Mouse (Mus musculus) midbrain, embryonic 11.5 days (tissue): ENCODE results near the gene Pck1. TPM values are rescaled to one million over a fixed set of nuclear protein-coding genes. Genes with fewer than 3 reads are reported as not detected.

Experiments
- ATAC-seq: fragments of 200-750 bp; cut with Nextera tagmentation; 2 replicates; pipeline ENCODE4 v1.8.0; 2017; ENCODE audit warnings: moderate TSS enrichment, moderate library complexity; ENCODE audit not compliant: low FRiP score
- DNase-seq: peaks from one replicate; pipeline ENCODE4 v3.0.0; 2015; ENCODE audit warnings: low spot score; ENCODE audit errors: missing footprints
- H3K27ac ChIP-seq: fragments of 300-500 bp; sonication (generic); 2 replicates; pipeline ENCODE4 v1.5.1; 2014; ENCODE audit warnings: low read depth, low read length
- H3K27me3 ChIP-seq: fragments of 300-500 bp; sonication (generic); 2 replicates; pipeline ENCODE4 v1.6.1; 2014; ENCODE audit warnings: mild to moderate bottlenecking, low read length, moderate library complexity, mixed read lengths; ENCODE audit not compliant: control insufficient read depth, insufficient read depth
- H3K36me3 ChIP-seq: fragments of 300-500 bp; sonication (generic); 2 replicates; pipeline ENCODE4 v1.6.1; 2014; ENCODE audit warnings: mild to moderate bottlenecking, low read length, moderate library complexity, mixed read lengths; ENCODE audit not compliant: control insufficient read depth, insufficient read depth
- H3K4me1 ChIP-seq: fragments of 300-500 bp; sonication (generic); 2 replicates; pipeline ENCODE4 v1.6.1; 2014; ENCODE audit warnings: low read length; ENCODE audit not compliant: control insufficient read depth, insufficient read depth
- H3K4me2 ChIP-seq: fragments of 300-500 bp; sonication (generic); 2 replicates; pipeline ENCODE4 v1.6.1; 2014; ENCODE audit warnings: mild to moderate bottlenecking, moderate library complexity
- H3K4me3 ChIP-seq: fragments of 300-500 bp; sonication (generic); 2 replicates; pipeline ENCODE4 v1.5.1; 2014; ENCODE audit warnings: low read depth, low read length
- H3K9ac ChIP-seq: fragments of 300-500 bp; sonication (generic); 2 replicates; pipeline ENCODE4 v1.6.1; 2014; ENCODE audit warnings: low read length
- H3K9me3 ChIP-seq: fragments of 300-500 bp; sonication (generic); 2 replicates; pipeline ENCODE4 v1.6.1; 2016; ENCODE audit warnings: low read length; ENCODE audit not compliant: control insufficient read depth
- whole genome bisulfite sequencing: fragments of 180-500 bp; shearing (Covaris S2); extraction: QIAGEN DNeasy Blood & Tissue Kit; methylation state at CpG from one replicate; pipeline ENCODE4 v1.1.7; 2014; 5-methylcytosine and 5-hydroxymethylcytosine counted together
- polyA plus RNA-seq: library from polyadenylated mRNA; unstranded; fragments of >200 nt; fragmentation: Nextera tagmentation; extraction: Ambion mirVana; gene quantifications from 2 replicates; pipeline ENCODE4 v1.2.1, GENCODE M21; 2014

Gene Pck1
- polyA plus RNA-seq, 1 experiment from 2014 or later, result not detected

DNA sequence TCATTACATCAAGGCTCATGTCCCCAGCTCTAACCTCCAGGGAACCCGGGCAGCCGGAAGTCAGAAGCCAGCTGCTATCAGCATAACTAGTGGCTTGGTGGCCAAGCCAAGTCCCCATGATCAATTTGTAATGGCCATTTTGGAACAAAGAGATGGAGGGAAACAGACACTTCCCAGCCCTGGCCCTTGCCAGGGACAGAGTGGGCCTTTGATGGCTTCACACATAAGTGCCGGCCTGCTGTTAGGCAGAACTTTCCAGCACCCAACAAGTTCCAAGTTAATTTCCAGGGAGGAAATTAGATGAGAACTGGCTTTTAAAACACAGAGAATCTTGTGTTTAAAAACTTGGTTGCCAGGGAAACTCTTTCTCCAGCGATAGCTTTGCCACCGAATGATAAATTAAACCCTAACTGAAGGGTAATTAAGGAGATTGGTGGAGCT lies 15.6 kb downstream of the Pck1 start:
- no peaks in the 10 kb centered on the region; the same call in 1 of the 2 replicates for H3K27me3 ChIP-seq
- ATAC-seq, result no peak
- H3K4me3 ChIP-seq, result no peak overlapping the region
- H3K9me3 ChIP-seq, result no peaks in the 10 kb centered on the region
- 81% methylated on average over 5 of the region's 5 CpGs for WGBS
- DNase-seq, result peak; percentile 72
- H3K27ac ChIP-seq, result no peak overlapping the region
- no peak overlapping the region for H3K9ac ChIP-seq
- peaks cover 23% of the 10 kb centered on the region for H3K4me1 ChIP-seq
- no peak overlapping the region for H3K4me2 ChIP-seq
- no peaks in the 10 kb centered on the region for H3K36me3 ChIP-seq

DNA sequence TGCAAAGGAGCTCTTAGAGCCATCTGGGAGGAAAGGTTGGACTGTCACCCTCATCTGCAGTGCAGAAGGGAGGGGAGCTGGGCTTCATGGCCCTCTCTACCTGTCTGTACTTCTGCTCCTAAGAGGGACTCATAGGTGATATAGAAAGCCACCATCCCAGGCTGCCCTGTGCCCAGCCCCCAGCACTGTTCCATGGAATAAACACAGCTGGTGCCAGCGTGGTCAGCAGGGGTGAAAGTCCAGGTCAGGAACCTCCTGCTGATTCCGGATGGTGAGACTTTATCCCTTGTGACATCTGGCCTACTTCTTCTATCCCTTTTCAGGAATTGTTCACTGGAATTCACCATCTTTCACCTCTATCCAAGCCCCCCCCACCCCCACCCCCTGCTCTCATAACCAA lies 17.2 kb downstream of the Pck1 start:
- Histone ChIP-seq H3K36me3 (no peaks in the 10 kb centered on the region), H3K9ac (no peak overlapping the region), H3K9me3 (no peaks in the 10 kb centered on the region), H3K4me3 (no peak overlapping the region), H3K27me3 (no peaks in the 10 kb centered on the region; the same call in 1 of the 2 replicates), H3K4me2 (no peak overlapping the region), H3K27ac (no peak overlapping the region), H3K4me1 (peaks cover 31% of the 10 kb centered on the region)
- ATAC-seq (no peak), DNase-seq (no peak)
- 59% methylated on average over 2 of the region's 2 CpGs for WGBS

DNA sequence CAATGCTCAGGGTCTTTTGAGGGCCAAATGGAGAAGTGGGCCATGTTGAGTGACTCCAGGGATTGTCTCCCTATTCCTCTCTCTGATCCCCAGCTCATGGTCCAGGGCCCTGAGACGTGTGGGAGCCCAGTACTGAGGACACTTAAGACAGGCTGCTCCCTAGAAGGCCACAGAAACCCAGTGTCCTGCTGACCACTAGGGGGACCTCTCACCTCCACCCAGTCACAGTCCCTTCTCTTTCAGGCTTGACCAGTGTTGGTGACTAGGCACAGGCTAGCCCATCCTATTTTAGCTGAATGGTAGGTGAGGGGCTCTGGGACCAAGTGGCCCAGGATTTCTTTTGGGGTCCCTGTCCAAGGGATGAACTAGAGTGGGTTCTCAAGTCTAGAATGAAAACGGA lies 17.9 kb downstream of the Pck1 start:
- 47% methylated on average over 2 of the region's 2 CpGs for WGBS

DNA sequence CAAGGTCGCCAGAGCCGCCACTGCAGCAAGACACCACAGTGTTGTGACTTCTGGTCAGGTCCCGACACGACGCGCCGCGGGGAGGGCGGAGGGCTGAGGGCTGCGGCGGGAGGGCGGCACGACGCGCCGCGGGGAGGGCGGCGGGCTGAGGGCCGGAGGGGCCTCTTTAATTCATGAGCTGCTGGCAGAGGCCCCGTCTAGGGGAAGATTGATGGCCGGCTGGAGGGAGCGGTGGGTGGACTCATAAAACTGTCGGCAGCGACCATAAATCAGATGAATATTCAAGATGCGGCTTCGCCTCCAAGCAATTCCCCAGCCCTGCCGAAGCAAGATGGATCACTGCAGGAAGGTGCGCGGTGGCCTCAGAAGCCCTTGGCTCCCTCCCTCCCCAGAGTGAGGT lies 18.6 kb downstream of the Pck1 start:
- Histone ChIP-seq H3K27ac (peak overlapping the region; percentile 70), H3K9me3 (0 out of 2 replicates have a peak, but pooled peaks cover 3% of the 10 kb centered on the region), H3K4me2 (peak overlapping the region; percentile 37), H3K4me3 (peak overlapping the region; percentile 13; the same call in 1 of the 2 replicates), H3K9ac (peak overlapping the region; percentile 43; the same call in 1 of the 2 replicates), H3K27me3 (no peaks in the 10 kb centered on the region; the same call in 1 of the 2 replicates), H3K4me1 (peaks cover 31% of the 10 kb centered on the region), H3K36me3 (no peaks in the 10 kb centered on the region)
- ATAC-seq (peak; percentile 19), DNase-seq (peak; percentile 93)
- WGBS, result 5% methylated on average over 21 of the region's 30 CpGs

More for the DNA sequence above, 17.9 kb downstream of the Pck1 start:
- DNase-seq (no peak), ATAC-seq (no peak)
- Histone ChIP-seq H3K36me3 (no peaks in the 10 kb centered on the region), H3K4me1 (peaks cover 31% of the 10 kb centered on the region), H3K4me2 (no peak overlapping the region), H3K4me3 (no peak overlapping the region), H3K27ac (peak overlapping the region; percentile 70; the same call in 1 of the 2 replicates), H3K9ac (no peak overlapping the region), H3K9me3 (0 out of 2 replicates have a peak, but pooled peaks cover 3% of the 10 kb centered on the region), H3K27me3 (no peaks in the 10 kb centered on the region; the same call in 1 of the 2 replicates)

DNA sequence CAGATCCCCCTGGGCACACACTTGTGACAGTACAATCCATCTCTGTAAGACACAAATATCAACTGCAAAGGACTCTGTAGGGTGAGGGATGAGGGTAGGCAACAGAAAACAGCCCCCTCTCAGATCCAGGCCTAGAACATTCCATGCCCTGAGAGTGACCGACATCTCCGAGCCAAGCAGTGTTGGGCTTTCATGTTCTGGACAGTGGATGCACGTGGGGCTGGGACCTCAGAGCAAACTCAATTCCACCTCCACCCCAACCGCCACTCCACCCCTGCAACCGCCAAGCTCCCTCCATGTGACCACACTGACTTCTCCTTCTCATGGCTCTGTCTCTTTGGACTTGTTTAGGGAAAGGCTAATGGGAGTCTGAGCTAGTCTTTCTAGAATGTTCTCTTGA lies 19.1 kb downstream of the Pck1 start:
- ATAC-seq (no peak), DNase-seq (no peak)
- H3K9me3 ChIP-seq, result 0 out of 2 replicates have a peak, but pooled peaks cover 3% of the 10 kb centered on the region
- peak overlapping the region; percentile 37; the same call in 1 of the 2 replicates for H3K4me2 ChIP-seq
- no peaks in the 10 kb centered on the region for H3K36me3 ChIP-seq
- H3K9ac ChIP-seq, result peak overlapping the region; percentile 43; the same call in 1 of the 2 replicates
- peaks cover 31% of the 10 kb centered on the region for H3K4me1 ChIP-seq
- H3K4me3 ChIP-seq, result no peak overlapping the region
- H3K27me3 ChIP-seq, result no peaks in the 10 kb centered on the region; the same call in 1 of the 2 replicates
- WGBS, result 90% methylated on average over 5 of the region's 5 CpGs
- peak overlapping the region; percentile 70 for H3K27ac ChIP-seq

DNA sequence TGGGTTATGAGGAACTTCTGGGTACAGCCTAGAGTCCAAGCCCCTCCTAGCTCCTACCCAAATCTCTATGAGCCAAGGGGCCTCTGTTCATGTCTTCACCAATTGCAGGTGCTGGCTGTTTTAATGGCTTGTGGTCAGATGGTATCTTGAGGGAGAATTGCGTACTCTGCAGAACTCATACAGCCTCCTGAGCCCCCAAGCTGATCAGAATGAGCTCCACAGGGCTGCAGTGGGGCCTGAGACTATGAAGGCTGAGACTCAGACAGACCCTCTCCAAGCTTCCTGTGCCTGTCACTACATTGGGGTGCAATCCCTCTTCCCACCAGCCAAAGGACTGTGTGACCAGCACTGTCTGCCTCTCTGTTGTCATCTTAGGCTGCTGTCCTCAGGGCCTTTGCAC lies 19.5 kb downstream of the Pck1 start:
- Histone ChIP-seq H3K4me2 (no peak overlapping the region), H3K4me1 (peaks cover 31% of the 10 kb centered on the region), H3K9ac (no peak overlapping the region), H3K9me3 (0 out of 2 replicates have a peak, but pooled peaks cover 3% of the 10 kb centered on the region), H3K4me3 (no peak overlapping the region), H3K27ac (peak overlapping the region; percentile 97), H3K27me3 (no peaks in the 10 kb centered on the region; the same call in 1 of the 2 replicates), H3K36me3 (no peaks in the 10 kb centered on the region)
- no peak for ATAC-seq
- WGBS, result 88% methylated on average over 1 of the region's 1 CpGs
- DNase-seq, result no peak

DNA sequence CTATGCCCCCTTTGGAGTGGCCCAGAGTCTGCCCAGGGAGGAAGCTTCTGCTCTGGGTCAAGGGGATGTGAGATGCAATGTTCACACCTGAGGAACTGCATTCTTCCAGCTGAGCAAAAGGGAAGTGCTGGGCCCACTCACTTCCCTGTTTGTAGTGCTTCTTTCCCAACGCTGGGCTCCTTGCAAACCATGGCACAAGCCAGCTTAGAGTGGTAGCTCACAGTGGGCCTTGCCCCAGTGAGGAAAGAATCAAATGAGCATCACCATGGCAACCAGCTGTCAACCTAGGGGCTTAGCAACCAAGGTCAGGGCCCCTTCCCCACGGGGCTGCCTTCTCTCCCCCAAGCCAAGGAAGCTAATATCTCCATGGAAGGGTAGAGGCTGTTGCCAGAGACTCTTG lies 20.2 kb downstream of the Pck1 start:
- Histone ChIP-seq H3K4me1 (peaks cover 31% of the 10 kb centered on the region), H3K9me3 (0 out of 2 replicates have a peak, but pooled peaks cover 3% of the 10 kb centered on the region), H3K27me3 (no peaks in the 10 kb centered on the region; the same call in 1 of the 2 replicates), H3K36me3 (no peaks in the 10 kb centered on the region), H3K4me3 (no peak overlapping the region), H3K9ac (no peak overlapping the region), H3K27ac (peak overlapping the region; percentile 97), H3K4me2 (peak overlapping the region; percentile 60)
- DNase-seq (peak; percentile 95), ATAC-seq (peak; percentile 84)
- 3% methylated on average over 2 of the region's 2 CpGs for WGBS

DNA sequence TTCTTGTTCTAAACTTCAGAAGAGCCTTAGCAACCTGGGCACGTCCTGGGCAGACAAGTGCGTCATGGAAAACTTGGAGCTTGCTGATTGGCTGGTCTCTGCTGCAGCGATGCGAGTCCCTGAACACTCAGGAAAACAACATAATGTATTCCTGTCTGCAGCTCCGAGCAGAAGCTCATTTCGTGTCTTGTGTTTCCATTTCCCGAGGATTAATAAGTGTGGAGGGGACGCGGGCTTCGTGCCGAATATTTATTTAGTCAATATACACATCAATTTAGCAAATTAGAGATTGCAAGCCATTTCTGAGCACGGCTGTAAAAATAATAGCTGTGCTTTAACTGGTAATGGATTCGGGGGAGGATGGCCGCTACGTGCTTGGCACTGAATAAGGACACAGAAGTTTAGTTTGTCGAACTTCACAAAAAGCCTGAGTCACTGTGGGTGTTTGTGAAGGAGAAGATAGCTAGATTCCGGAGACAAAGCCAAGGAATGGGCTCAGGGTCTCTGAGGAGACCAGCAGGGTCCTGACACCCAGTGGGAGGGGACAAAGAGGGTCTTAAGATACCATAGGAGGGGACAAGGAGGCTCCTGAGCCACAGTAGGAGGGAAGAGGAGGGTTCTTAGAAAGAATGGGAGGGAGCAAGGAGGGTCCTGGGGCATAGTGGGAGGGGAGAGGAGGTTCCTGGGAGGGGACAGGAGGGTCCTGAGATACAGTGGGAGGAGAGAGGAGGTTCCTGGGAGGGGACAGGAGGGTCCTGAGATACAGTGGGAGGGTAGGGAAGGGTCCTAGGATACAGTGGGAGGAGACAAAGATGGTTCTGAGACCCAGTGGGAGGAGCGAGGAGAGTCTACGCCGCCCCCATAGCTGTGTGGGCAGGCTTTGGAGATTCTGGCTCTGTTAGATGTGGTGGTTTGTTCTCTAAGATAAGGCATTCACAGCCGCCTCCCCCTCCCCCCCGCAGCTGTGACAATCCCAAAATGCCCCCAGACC lies 21.0 kb downstream of the Pck1 start:
- WGBS, result 3% methylated on average over 22 of the region's 22 CpGs
- Histone ChIP-seq H3K9ac (peak overlapping the region; percentile 70), H3K27ac (peak overlapping the region; percentile 97), H3K4me2 (peak overlapping the region; percentile 60), H3K36me3 (no peaks in the 10 kb centered on the region), H3K27me3 (no peaks in the 10 kb centered on the region; the same call in 1 of the 2 replicates), H3K4me3 (peak overlapping the region; percentile 26), H3K9me3 (0 out of 2 replicates have a peak, but pooled peaks cover 3% of the 10 kb centered on the region), H3K4me1 (peaks cover 31% of the 10 kb centered on the region)
- ATAC-seq (peak; percentile 84), DNase-seq (peak; percentile 97)
